Mouse (Mus musculus) adrenal gland (tissue): ENCODE results near the gene Mgat5b.

Experiments used
- intact Hi-C: fragments of 180-260 bp; cut with DNase I; formaldehyde crosslinking; loops from one replicate; pipeline ENCODE4 v1.15.1; 2025

The Mgat5b gene

DNA sequence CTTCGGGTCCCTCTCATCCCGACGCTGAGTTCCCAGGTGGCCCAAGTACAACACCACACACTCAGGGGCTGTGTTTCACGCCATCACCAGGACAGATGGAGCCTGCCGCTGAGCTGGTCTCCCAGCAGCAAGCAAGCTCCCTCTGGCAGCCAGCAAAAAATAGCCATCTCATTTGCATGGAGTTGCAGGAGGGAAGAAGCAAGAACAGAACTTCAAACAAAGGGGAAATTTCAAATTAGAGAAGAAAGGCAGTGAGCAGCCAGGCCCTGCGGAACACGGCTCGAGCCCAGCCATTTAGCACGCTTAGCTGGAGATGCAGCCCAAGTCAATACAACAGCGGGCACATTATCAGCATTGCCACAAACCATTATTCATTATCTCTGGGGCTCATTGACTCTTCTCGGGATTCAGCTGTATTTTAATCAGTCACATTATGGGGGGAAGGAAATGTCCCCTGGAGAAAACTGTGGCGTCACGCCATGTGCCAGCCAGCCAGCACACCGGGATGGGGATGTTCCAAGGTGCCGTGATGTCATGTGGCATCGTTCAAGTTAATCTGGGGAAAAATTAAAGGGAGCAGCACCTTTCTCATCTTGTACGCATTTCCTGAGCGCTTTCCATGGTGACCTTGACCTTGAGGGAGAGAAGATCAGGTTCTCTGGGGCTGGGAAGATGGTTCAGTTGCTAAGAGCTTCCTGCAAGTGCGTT is 110.4 kb downstream of the Mgat5b start:
- intact Hi-C loops: no loop called here

- intact Hi-C loops: no loop called here
These were observed 110.9 kb downstream of the Mgat5b start for GRCm38 (mm10) chr11:117029569-117029955.

DNA sequence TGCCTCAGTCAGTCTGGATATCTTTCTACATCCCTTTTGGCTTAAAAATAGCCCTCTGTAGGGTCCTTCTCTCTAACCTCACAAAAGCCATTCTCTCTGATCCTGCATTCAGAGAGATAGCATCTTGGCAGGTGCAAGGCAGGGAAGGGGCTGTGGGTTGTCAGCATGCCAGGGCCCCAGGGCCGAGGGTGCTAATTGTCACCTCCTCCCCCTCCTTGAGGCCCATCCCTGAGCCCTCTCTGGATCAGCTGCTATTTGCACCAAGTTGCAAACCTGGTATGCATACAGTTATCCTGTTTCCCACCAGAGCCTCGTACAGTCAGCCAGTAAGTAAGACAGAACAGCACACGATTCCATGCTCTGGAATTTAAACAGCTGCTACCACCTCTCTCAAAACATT is 111.4 kb downstream of the Mgat5b start:
- intact Hi-C loops: no loop called here

- intact Hi-C loops: no loop called here
These were observed 111.9 kb downstream of the Mgat5b start for GRCm38 (mm10) chr11:117030471-117031101.

GRCm38 (mm10) chr11:117031249-117031648 is 112.6 kb downstream of the Mgat5b start:
- intact Hi-C loops: no loop called here

DNA sequence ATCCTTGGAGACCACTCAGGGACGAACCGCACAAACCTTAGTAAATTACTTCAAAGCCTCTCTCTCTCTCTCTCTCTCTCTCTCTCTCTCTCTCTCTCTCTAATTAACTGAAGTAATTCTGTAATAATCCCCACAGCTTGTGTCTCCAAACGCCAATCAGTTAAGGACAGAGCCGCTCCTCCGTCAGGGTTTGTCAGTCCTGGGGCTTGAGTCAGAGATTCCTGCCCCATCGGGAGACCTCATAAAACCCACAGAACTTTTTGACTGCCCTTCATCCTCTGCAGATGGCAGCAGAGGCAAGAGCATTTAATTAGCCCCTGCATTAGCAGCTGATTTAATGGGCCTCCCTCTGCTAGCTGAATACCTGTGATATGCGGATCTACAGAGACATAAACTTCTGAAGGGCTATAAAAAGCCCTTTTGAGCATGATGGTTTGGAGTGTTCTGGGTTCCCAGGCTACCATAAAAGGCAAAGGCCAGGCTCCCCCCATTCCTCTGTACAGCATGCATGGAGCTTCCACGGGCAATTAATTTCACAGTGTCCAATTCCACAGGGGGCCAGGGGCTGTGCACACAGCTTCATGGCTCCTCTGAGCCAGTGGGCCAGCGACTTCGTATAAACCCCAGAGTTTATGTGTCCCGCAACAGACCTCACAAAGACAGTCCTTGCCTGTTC is 117.1 kb downstream of the Mgat5b start:
- intact Hi-C loops: no loop called here
